In genomic region chr15:27925004-27925635, GRCm38 (mm10) we compare ENCODE assay signal across 9 mouse cellular contexts.
DNase-seq lines count a peak whose midpoint lies in the region; ATAC-seq and TF ChIP-seq lines count a peak whose summit lies in the region.
"Had no signal": no experiment of that assay in that cellular context is flagged by ENCODE, and none has a peak within 500 bp of the region (broad histone marks: within the 10 kb centered on the region; RNA-seq: fewer than 3 reads in every experiment).

No protein-coding gene starts in this region.

- no peaks in the 10 kb centered on the region for H3K9me3 ChIP-seq in heart, embryonic 15.5 days (replicated peaks)
- no peaks in the 10 kb centered on the region for H3K9me3 ChIP-seq in CH12.LX (replicated peaks; ENCODE audit: low read length)
- H3K9me3 ChIP-seq in intestine, embryonic 16.5 days (ENCODE audit: control insufficient read depth, low read length) = no peaks in the 10 kb centered on the region
- H3K9me3 ChIP-seq: lung, embryonic 15.5 days had no signal

- H3K4me1 ChIP-seq in heart, embryonic 15.5 days (replicated peaks) = peaks cover 49% of the 10 kb centered on the region
- H3K4me1 ChIP-seq in CH12.LX (ENCODE audit: control insufficient read depth in 1 of 2, insufficient read depth in 2 of 2) = peaks cover 13 to 47% of the 10 kb centered on the region in 2 experiments
- peaks cover 8% of the 10 kb centered on the region; the same call in 1 of the 2 replicates for H3K4me1 ChIP-seq in bone marrow, adult 2 months (ENCODE audit: control insufficient read depth, insufficient read depth, low read length)
- peaks cover 37% of the 10 kb centered on the region for H3K4me1 ChIP-seq in intestine, embryonic 16.5 days (ENCODE audit: control insufficient read depth, insufficient read depth, low read length)

- no peak for TF ChIP-seq POLR2A in CH12.LX (IDR thresholded peaks at IDR 0.05; ENCODE audit: low read depth, low read length)
- TF ChIP-seq POLR2A in bone marrow, adult 2 months (IDR thresholded peaks at IDR 0.05; ENCODE audit: borderline replicate concordance, control insufficient read depth, low read depth, low read length) = no peak

- TF ChIP-seq EP300 in CH12.LX (IDR thresholded peaks at IDR 0.05; ENCODE audit: low read length) = no peak

- H3K9ac ChIP-seq in heart, embryonic 15.5 days = no peak overlapping the region
- H3K9ac ChIP-seq in CH12.LX (ENCODE audit: insufficient read depth, low read depth) = no peak overlapping the region
- no peak overlapping the region for H3K9ac ChIP-seq in intestine, embryonic 16.5 days (ENCODE audit: low read depth, low read length)
- H3K9ac ChIP-seq: lung, embryonic 15.5 days had no signal

- in situ Hi-C loops in CH12.LX (cut with MboI; ENCODE audit: low pct_ligation_motif_present, low pct_unique_long_range_greater_than_20kb, low sequenced_read_pairs) = no loop called here

- peak overlapping the region; percentile 55 for H3K27ac ChIP-seq in heart, embryonic 15.5 days
- H3K27ac ChIP-seq in CH12.LX (ENCODE audit: insufficient read depth, low read depth) = no peak overlapping the region
- peak overlapping the region; percentile 4; the same call in 1 of the 2 replicates for H3K27ac ChIP-seq in bone marrow, adult 2 months (ENCODE audit: control insufficient read depth, insufficient read depth, low read depth, low read length, poor library complexity)
- H3K27ac ChIP-seq in macrophage = peak overlapping the region; percentile 97
- H3K27ac ChIP-seq in intestine, embryonic 16.5 days (ENCODE audit: low read length) = no peak overlapping the region
- H3K27ac ChIP-seq: lung, embryonic 15.5 days had no signal

- no peak overlapping the region; the same call in 1 of the 2 replicates for H3K4me2 ChIP-seq in heart, embryonic 15.5 days
- H3K4me2 ChIP-seq in CH12.LX (ENCODE audit: insufficient read depth, low read depth, poor library complexity, severe bottlenecking) = no peak overlapping the region
- no peak overlapping the region for H3K4me2 ChIP-seq in intestine, embryonic 16.5 days (ENCODE audit: low read depth, low read length)
- H3K4me2 ChIP-seq: lung, embryonic 15.5 days had no signal

- WGBS in heart, embryonic 15.5 days = 41% methylated on average over 15 of the region's 15 CpGs
- WGBS in bone marrow, adult 2 months = 45% methylated on average over 15 of the region's 15 CpGs
- WGBS in macrophage (ENCODE audit: missing documents) = 56% methylated on average over 15 of the region's 15 CpGs
- 49% methylated on average over 15 of the region's 15 CpGs for WGBS in intestine, embryonic 16.5 days

- no peaks in the 10 kb centered on the region for H3K27me3 ChIP-seq in heart, embryonic 15.5 days
- no peaks in the 10 kb centered on the region for H3K27me3 ChIP-seq in CH12.LX (replicated peaks)
- no peaks in the 10 kb centered on the region for H3K27me3 ChIP-seq in intestine, embryonic 16.5 days (replicated peaks; ENCODE audit: control insufficient read depth, insufficient read depth, low read length)
- H3K27me3 ChIP-seq: lung, embryonic 15.5 days had no signal

- no peaks in the 10 kb centered on the region for H3K79me2 ChIP-seq in CH12.LX (replicated peaks; ENCODE audit: control insufficient read depth, extremely low read depth, insufficient read depth, poor library complexity, severe bottlenecking)
- peaks cover 84% of the 10 kb centered on the region for H3K79me2 ChIP-seq in macrophage (ENCODE audit: inconsistent target)

- dilution Hi-C loops in CH12.LX (cut with MboI; ENCODE audit: extremely low pct_ligation_motif_present, extremely low pct_unique_long_range_greater_than_20kb, low sequenced_read_pairs) = no loop called here

- no peak for TF ChIP-seq CTCF in CH12.LX (conservative IDR thresholded peaks at IDR 0.05 in 1 of 2, IDR thresholded peaks at IDR 0.05 in 1 of 2; ENCODE audit: low read depth in 2 of 2, low read length in 2 of 2)
- TF ChIP-seq CTCF in bone marrow, adult 2 months (IDR thresholded peaks at IDR 0.05; ENCODE audit: control insufficient read depth, insufficient read depth, low read length) = no peak

- no peak for ATAC-seq in heart, embryonic 15.5 days (replicated peaks; ENCODE audit: insufficient number of reproducible peaks, insufficient read depth, low FRiP score, low read depth)
- ATAC-seq in intestine, embryonic 16.5 days = no peak
- ATAC-seq in activated CD4-positive, CD25-positive, alpha-beta regulatory T cell, adult 4 months = no peak

- H3K36me3 ChIP-seq in heart, embryonic 15.5 days = no peaks in the 10 kb centered on the region
- H3K36me3 ChIP-seq in CH12.LX (replicated peaks in 1 of 2; ENCODE audit: control insufficient read depth in 1 of 2, insufficient read depth in 1 of 2, low read length in 1 of 2) (no peaks in the 10 kb centered on the region), macrophage (ENCODE audit: inconsistent target) (no peaks in the 10 kb centered on the region)
- no peaks in the 10 kb centered on the region for H3K36me3 ChIP-seq in intestine, embryonic 16.5 days (ENCODE audit: control insufficient read depth, insufficient read depth, low read length)
- H3K36me3 ChIP-seq: lung, embryonic 15.5 days had no signal

- intact Hi-C loops in heart, postnatal 36 days (cut with DNase I) = no loop called here

- no peak for TF ChIP-seq RAD21 in CH12.LX (IDR thresholded peaks at IDR 0.05; ENCODE audit: low read depth, low read length)

- DNase-seq in heart, postnatal 36 days = no peak
- peak; percentile 14 for DNase-seq in CH12.LX (ENCODE audit: extremely low read depth)

- no peak overlapping the region for H3K4me3 ChIP-seq in heart, embryonic 15.5 days
- H3K4me3 ChIP-seq in CH12.LX (replicated peaks in 1 of 3; ENCODE audit: low read depth in 2 of 3, low read length in 2 of 3, poor library complexity in 1 of 3) (no peak overlapping the region), macrophage (ENCODE audit: inconsistent target) (no peak overlapping the region)
- no peak overlapping the region for H3K4me3 ChIP-seq in bone marrow, adult 2 months (replicated peaks; ENCODE audit: control insufficient read depth, low read depth, low read length)
- no peak overlapping the region for H3K4me3 ChIP-seq in intestine, embryonic 16.5 days (ENCODE audit: low read length)
- H3K4me3 ChIP-seq: erythroblast, embryonic 14.5 days; lung, embryonic 15.5 days had no signal

TF ChIP-seq in CH12.LX, 34 proteins besides CTCF, POLR2A, EP300 and RAD21:
- TF ChIP-seq UBTF (IDR thresholded peaks at IDR 0.05; ENCODE audit: low read depth, low read length) = no peak
- no peak for TF ChIP-seq ZKSCAN1 (IDR thresholded peaks at IDR 0.05; ENCODE audit: borderline replicate concordance, low read depth, low read length)
- no peak for TF ChIP-seq USF1 (IDR thresholded peaks at IDR 0.05; ENCODE audit: low read depth, low read length)
- no peak for TF ChIP-seq RCOR1 (conservative IDR thresholded peaks at IDR 0.05; ENCODE audit: low read depth, low read length)
- TF ChIP-seq JUN (IDR thresholded peaks at IDR 0.05; ENCODE audit: insufficient read depth, low read depth, low read length) = no peak
- no peak for TF ChIP-seq SIN3A (IDR thresholded peaks at IDR 0.05; ENCODE audit: low read length)
- no peak for TF ChIP-seq ZNF384 (IDR thresholded peaks at IDR 0.05; ENCODE audit: low read depth, low read length)
- no peak for TF ChIP-seq MAFK (IDR thresholded peaks at IDR 0.05; ENCODE audit: insufficient replicate concordance, low read length)
- TF ChIP-seq HCFC1 (IDR thresholded peaks at IDR 0.05; ENCODE audit: low read depth, low read length) = no peak
- TF ChIP-seq ETS1 (conservative IDR thresholded peaks at IDR 0.05; ENCODE audit: low read depth, low read length) = no peak
- no peak for TF ChIP-seq NELFE (IDR thresholded peaks at IDR 0.05; ENCODE audit: low read depth, low read length)
- TF ChIP-seq KAT2A (IDR thresholded peaks at IDR 0.05; ENCODE audit: insufficient replicate concordance, low read length) = no peak

Comparison
In these comparisons a context has a peak if more than half of its experiments do, and no peak if none do; other contexts are left out.
1. H3K27ac ChIP-seq: peak in heart, embryonic 15.5 days (single experiment), bone marrow, adult 2 months (single experiment) and macrophage (single experiment); none in CH12.LX (single experiment) and intestine, embryonic 16.5 days (single experiment).